Mouse (Mus musculus): Measurements from ENCODE around the gene Tmem130. TPM values are rescaled to one million over a fixed set of nuclear protein-coding genes. Genes with fewer than 3 reads are reported as not detected.

Tmem130 gene
- polyA plus RNA-seq (2014; fragmentation: Illumina TruSeq; extraction: RNeasy Lipid Tissue Mini Kit (QIAGEN cat#74804); ENCODE audit: low replicate concordance): 0.30 TPM

GRCm38 (mm10) chr5:144761161-144761868 lies at the start of gene Tmem130:
Gene Tmem130 (minus strand): TSS chr5:144761818.

GRCm38 (mm10) chr5:144767106-144767798 lies 5.6 kb upstream of the Tmem130 start, which contains the start of gene Trrap:
Gene Trrap (plus strand): TSS chr5:144767732.

Other genes starting within 250 kb of the Tmem130 start
- gene Nptx2, start 215.9 kb downstream of the Tmem130 start, polyA plus RNA-seq (2014; fragmentation: Illumina TruSeq; extraction: RNeasy Lipid Tissue Mini Kit (QIAGEN cat#74804); ENCODE audit: low replicate concordance): 0.26 TPM
- 3.5 TPM for gene Trrap, start 5.9 kb upstream of the Tmem130 start, polyA plus RNA-seq (2014; fragmentation: Illumina TruSeq; extraction: RNeasy Lipid Tissue Mini Kit (QIAGEN cat#74804); ENCODE audit: low replicate concordance)
- 5.8 TPM for gene Smurf1, start 204.0 kb upstream of the Tmem130 start, polyA plus RNA-seq (2014; fragmentation: Illumina TruSeq; extraction: RNeasy Lipid Tissue Mini Kit (QIAGEN cat#74804); ENCODE audit: low replicate concordance)